13 mouse cellular contexts compared by ENCODE assay signal in the genomic region with DNA sequence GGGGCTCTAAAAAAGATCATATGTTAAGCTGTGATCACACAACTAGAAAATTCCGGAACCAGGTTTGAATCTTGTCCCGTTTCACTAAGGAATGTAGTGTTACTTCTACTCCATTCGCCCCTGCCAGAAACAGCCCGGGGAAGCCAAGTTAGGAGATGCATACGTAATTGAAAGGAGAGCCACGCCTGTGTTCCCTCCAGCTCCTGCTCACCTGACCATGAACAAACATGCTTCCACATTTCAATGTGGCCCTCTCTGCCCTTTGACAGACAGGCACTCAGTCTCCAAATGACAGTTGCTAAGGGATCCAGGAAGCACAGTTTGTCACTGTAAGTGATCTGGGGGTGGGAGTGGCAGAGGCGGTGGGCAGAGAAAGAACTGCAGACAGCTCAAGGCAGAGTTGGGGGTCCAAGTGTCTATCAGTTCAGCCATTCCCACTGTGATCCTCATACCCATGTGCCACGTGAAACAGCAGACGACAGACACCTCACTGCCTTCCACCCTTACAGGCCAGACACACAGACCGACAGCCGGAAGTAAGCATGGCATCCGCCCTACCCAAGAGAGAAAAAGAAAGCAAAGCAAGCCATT. TPM values are rescaled to one million over a fixed set of nuclear protein-coding genes. Genes with fewer than 3 reads are reported as not detected.
DNase-seq lines count a peak whose midpoint lies in the region; ATAC-seq and TF ChIP-seq lines count a peak whose summit lies in the region.
"Had no signal": no experiment of that assay in that cellular context is flagged by ENCODE, and none has a peak within 500 bp of the region (broad histone marks: within the 10 kb centered on the region; RNA-seq: fewer than 3 reads in every experiment).

No protein-coding gene starts in this region.

- TF ChIP-seq CTCF in intestine, postnatal 0 days (IDR thresholded peaks at IDR 0.05; ENCODE audit: low read depth) = no peak
- no peak for TF ChIP-seq CTCF in lung, postnatal 0 days (IDR thresholded peaks at IDR 0.05)

- H3K36me3 ChIP-seq in intestine, embryonic 14.5 days (ENCODE audit: control insufficient read depth, insufficient read depth, low read length) = no peaks in the 10 kb centered on the region
- no peaks in the 10 kb centered on the region for H3K36me3 ChIP-seq in intestine, postnatal 0 days (ENCODE audit: control insufficient read depth, insufficient read depth)
- H3K36me3 ChIP-seq in neural tube, embryonic 14.5 days (ENCODE audit: control insufficient read depth, insufficient read depth, low read length) = no peaks in the 10 kb centered on the region
- H3K36me3 ChIP-seq in lung, postnatal 0 days (ENCODE audit: insufficient read depth, low read length) = no peaks in the 10 kb centered on the region
- H3K36me3 ChIP-seq: embryonic facial prominence, embryonic 15.5 days; forebrain, embryonic 15.5 days; G1E; heart, embryonic 13.5 days had no signal

- no peaks in the 10 kb centered on the region for H3K9me3 ChIP-seq in intestine, embryonic 14.5 days (ENCODE audit: control insufficient read depth, low read length)
- no peaks in the 10 kb centered on the region for H3K9me3 ChIP-seq in intestine, postnatal 0 days (ENCODE audit: control insufficient read depth)
- no peaks in the 10 kb centered on the region for H3K9me3 ChIP-seq in neural tube, embryonic 14.5 days (ENCODE audit: control insufficient read depth, low read length)
- no peaks in the 10 kb centered on the region for H3K9me3 ChIP-seq in lung, postnatal 0 days (ENCODE audit: low read length)
- H3K9me3 ChIP-seq: embryonic facial prominence, embryonic 15.5 days; forebrain, embryonic 15.5 days; heart, embryonic 13.5 days had no signal

- DNase-seq in intestine, embryonic 14.5 days (ENCODE audit: low spot score) = no peak
- no peak for DNase-seq in neural tube, embryonic 10.5 days (ENCODE audit: extremely low spot score, low spot score)
- peak; percentile 64 for DNase-seq in lung, postnatal 0 days (ENCODE audit: low spot score)
- DNase-seq in cerebellum, adult 18-20 months = no peak
- no peak for DNase-seq in cerebellum, adult 11 months
- DNase-seq: gastrocnemius, postnatal 10 days; liver, postnatal 0 days had no signal

- H3K4me2 ChIP-seq in intestine, embryonic 14.5 days (ENCODE audit: low read length) = no peak overlapping the region
- H3K4me2 ChIP-seq in intestine, postnatal 0 days (replicated peaks; ENCODE audit: low read depth) = no peak overlapping the region
- H3K4me2 ChIP-seq in neural tube, embryonic 14.5 days (ENCODE audit: low read depth, low read length) = no peak overlapping the region
- H3K4me2 ChIP-seq in lung, postnatal 0 days (replicated peaks; ENCODE audit: low read depth, low read length) = no peak overlapping the region
- H3K4me2 ChIP-seq: embryonic facial prominence, embryonic 15.5 days; forebrain, embryonic 15.5 days; heart, embryonic 13.5 days had no signal

- WGBS in intestine, embryonic 14.5 days = 73% methylated on average over 12 of the region's 12 CpGs
- 73% methylated on average over 12 of the region's 12 CpGs for WGBS in intestine, postnatal 0 days
- WGBS in neural tube, embryonic 14.5 days = 67% methylated on average over 12 of the region's 12 CpGs
- WGBS in lung, postnatal 0 days = 61% methylated on average over 12 of the region's 12 CpGs

- no peak for TF ChIP-seq EP300 in lung, postnatal 0 days (IDR thresholded peaks at IDR 0.05)

- no peak overlapping the region for H3K4me3 ChIP-seq in intestine, embryonic 14.5 days (ENCODE audit: low read depth, low read length)
- no peak overlapping the region for H3K4me3 ChIP-seq in intestine, postnatal 0 days (ENCODE audit: low read depth, low read length)
- H3K4me3 ChIP-seq in neural tube, embryonic 14.5 days (ENCODE audit: low read depth, low read length) = no peak overlapping the region
- no peak overlapping the region for H3K4me3 ChIP-seq in lung, postnatal 0 days (ENCODE audit: low read depth, low read length)
- H3K4me3 ChIP-seq: embryonic facial prominence, embryonic 15.5 days; forebrain, embryonic 15.5 days; heart, embryonic 13.5 days had no signal

- no peaks in the 10 kb centered on the region for H3K27me3 ChIP-seq in intestine, embryonic 14.5 days (replicated peaks; ENCODE audit: control insufficient read depth, insufficient read depth, low read length)
- H3K27me3 ChIP-seq in intestine, postnatal 0 days (replicated peaks; ENCODE audit: control insufficient read depth, insufficient read depth, low read length) = no peaks in the 10 kb centered on the region
- H3K27me3 ChIP-seq in neural tube, embryonic 14.5 days (ENCODE audit: control insufficient read depth, insufficient read depth, low read length) = no peaks in the 10 kb centered on the region
- no peaks in the 10 kb centered on the region for H3K27me3 ChIP-seq in lung, postnatal 0 days (replicated peaks; ENCODE audit: insufficient read depth, low read length)
- H3K27me3 ChIP-seq: embryonic facial prominence, embryonic 15.5 days; forebrain, embryonic 15.5 days had no signal

- no peak overlapping the region for H3K9ac ChIP-seq in intestine, embryonic 14.5 days (ENCODE audit: low read length)
- no peak overlapping the region for H3K9ac ChIP-seq in intestine, postnatal 0 days (ENCODE audit: low read depth, low read length)
- H3K9ac ChIP-seq in neural tube, embryonic 14.5 days (replicated peaks; ENCODE audit: low read depth, low read length) = no peak overlapping the region
- H3K9ac ChIP-seq in lung, postnatal 0 days (replicated peaks; ENCODE audit: low read depth) = no peak overlapping the region
- H3K9ac ChIP-seq: embryonic facial prominence, embryonic 15.5 days; forebrain, embryonic 15.5 days; heart, embryonic 13.5 days; liver, postnatal 0 days had no signal

- peaks cover 31% of the 10 kb centered on the region for H3K4me1 ChIP-seq in intestine, embryonic 14.5 days (replicated peaks; ENCODE audit: control insufficient read depth, insufficient read depth, low read length)
- H3K4me1 ChIP-seq in intestine, postnatal 0 days (replicated peaks; ENCODE audit: control insufficient read depth, insufficient read depth, low read length) = no peaks in the 10 kb centered on the region
- peaks cover 9% of the 10 kb centered on the region for H3K4me1 ChIP-seq in neural tube, embryonic 14.5 days (ENCODE audit: control insufficient read depth, insufficient read depth, low read length)
- no peaks in the 10 kb centered on the region for H3K4me1 ChIP-seq in lung, postnatal 0 days (ENCODE audit: insufficient read depth, low read depth, low read length)

- H3K27ac ChIP-seq in intestine, embryonic 14.5 days (ENCODE audit: low read depth) = peak overlapping the region; percentile 60
- H3K27ac ChIP-seq in intestine, postnatal 0 days (ENCODE audit: low read depth, low read length) = no peak overlapping the region
- H3K27ac ChIP-seq in neural tube, embryonic 14.5 days (ENCODE audit: low read depth, low read length) = no peak overlapping the region
- H3K27ac ChIP-seq in lung, postnatal 0 days (ENCODE audit: low read length) = no peak overlapping the region
- H3K27ac ChIP-seq: embryonic facial prominence, embryonic 15.5 days; forebrain, embryonic 15.5 days; heart, embryonic 13.5 days had no signal

- no peak for ATAC-seq in intestine, embryonic 14.5 days (replicated peaks; ENCODE audit: low FRiP score, low TSS enrichment, low read depth)
- no peak for ATAC-seq in intestine, postnatal 0 days
- peak; percentile 16; the same call in 1 of the 2 replicates for ATAC-seq in neural tube, embryonic 14.5 days (ENCODE audit: low read depth)
- ATAC-seq in lung, postnatal 0 days = peak; percentile 63
- ATAC-seq: forebrain, embryonic 15.5 days; liver, postnatal 0 days had no signal

RNA-seq across cellular contexts. Expression of a gene that starts 41.8 kb away (rescaled TPM):
- 11.5 and 12.1 TPM in 2 replicates for polyA plus RNA-seq in intestine, embryonic 14.5 days (2014; fragmentation: Nextera tagmentation; extraction: Ambion mirVana)
- 4.9 and 6.0 TPM in 2 replicates for polyA plus RNA-seq in intestine, postnatal 0 days (2015; fragmentation: Nextera tagmentation; extraction: Ambion mirVana)
- 46.6 and 58.4 TPM in 2 replicates for polyA plus RNA-seq in neural tube, embryonic 14.5 days (2014; fragmentation: Nextera tagmentation; extraction: Ambion mirVana)
- polyA plus RNA-seq in lung, postnatal 0 days (2015; fragmentation: Nextera tagmentation; extraction: Ambion mirVana) = 4.8 and 5.9 TPM in 2 replicates
- polyA plus RNA-seq: G1E had no signal

Comparison
In these comparisons a context has a peak if more than half of its experiments do, and no peak if none do; other contexts are left out.
1. ATAC-seq: peak in neural tube, embryonic 14.5 days (single experiment) and lung, postnatal 0 days (single experiment); none in intestine, embryonic 14.5 days (single experiment) and intestine, postnatal 0 days (single experiment).